Mouse (Mus musculus) thymus, postnatal 14 days (tissue): ENCODE results near the gene Galnt18.

Source experiments
- DNase-seq: peaks from one replicate; pipeline ENCODE4 v3.0.0; 2021

The Galnt18 gene

DNA sequence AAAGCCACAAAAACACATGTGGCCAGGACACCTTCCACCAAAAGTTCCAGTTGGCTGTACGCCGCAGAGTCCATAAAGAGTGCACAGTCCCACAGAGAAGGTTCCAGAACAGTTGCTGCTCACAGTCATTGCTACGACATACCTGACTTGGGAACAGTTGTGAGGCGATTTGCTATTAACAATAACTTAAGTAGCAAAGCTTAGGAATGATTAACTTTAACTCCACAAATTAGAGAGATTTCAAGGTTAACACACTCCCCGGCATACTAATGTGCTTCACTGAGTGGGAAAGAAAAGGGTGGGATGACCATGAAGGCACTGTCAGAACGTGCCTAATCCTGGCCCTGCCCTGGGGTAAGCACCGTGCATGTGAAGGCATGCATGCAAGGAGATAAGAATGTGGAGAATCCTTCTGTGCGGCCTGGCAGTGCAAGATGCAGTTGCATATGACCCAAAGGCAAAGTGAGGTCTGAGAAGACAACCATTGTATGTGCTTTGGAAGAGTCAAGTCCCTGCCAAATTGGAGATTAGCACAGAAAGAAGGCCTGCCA, 8.5 kb downstream of the Galnt18 start:
- no peak for DNase-seq

DNA sequence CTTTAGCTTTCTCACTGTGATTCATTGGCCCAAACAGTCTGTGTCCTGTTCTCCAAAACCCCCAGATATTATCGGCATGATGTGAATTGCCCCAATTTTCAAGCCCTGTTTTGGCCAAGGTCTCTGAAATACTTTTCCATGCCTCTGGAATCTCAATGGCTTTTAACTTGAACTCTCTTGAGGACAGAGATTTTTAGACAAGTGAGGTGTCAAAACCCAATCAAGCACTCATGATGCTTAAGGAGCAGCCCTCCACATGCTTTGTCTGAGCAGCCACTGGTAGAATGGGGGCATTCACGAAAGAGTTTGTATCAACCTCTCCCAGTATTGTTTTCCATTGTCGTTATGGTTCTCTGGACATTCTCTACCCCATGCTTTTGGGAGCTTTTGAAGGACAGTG, 9.2 kb downstream of the Galnt18 start:
- DNase-seq, result no peak

DNA sequence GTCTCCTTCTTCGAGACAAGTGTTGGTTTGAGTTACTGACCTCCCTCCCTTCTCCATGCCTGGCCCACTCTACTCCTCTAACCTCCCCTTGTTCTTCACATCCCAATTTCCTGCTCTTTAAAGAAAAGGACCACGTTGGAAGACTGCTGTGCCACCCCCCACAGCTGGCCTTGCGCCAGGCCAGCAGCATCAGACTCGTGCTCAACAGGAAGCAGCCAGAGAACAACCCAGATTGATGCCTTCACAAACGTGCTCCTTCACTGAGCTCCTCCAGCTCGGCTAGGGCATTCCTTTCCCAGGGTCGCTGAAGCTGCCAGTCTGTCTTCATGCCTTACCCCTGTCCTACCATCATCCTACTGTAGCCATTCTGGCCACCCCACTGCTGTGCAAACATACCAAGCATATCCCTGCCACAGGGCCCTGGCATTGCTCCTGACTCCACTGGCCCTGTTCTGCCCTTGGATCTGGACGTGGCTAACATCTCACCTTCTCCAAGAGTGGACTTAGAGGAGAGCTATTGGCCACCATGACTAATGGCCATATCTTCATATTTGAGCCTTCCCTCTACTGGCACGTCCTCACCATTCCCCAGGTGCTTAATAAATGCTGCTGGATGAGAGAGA, 13.5 kb downstream of the Galnt18 start:
- DNase-seq, result no peak

DNA sequence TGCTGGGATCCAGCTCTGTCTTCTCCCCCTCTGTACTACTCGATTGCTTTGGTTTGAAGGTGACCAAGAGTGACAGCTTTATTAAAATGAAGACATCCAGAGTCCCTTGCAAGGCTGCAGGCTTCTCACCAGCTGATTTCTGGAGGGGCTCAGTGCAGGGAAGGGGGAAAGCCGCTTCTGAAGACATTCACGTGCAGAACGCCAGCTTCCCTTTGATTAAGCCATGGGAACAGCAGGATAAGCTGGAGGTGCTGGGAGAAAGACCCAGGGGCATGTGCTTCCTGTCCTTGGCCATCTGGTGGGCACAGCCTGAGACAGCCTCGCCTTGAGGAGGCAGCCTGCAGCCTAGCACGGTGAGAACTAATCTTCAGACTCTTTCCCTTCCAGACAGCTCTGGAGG, 17.0 kb downstream of the Galnt18 start:
- DNase-seq, result no peak

DNA sequence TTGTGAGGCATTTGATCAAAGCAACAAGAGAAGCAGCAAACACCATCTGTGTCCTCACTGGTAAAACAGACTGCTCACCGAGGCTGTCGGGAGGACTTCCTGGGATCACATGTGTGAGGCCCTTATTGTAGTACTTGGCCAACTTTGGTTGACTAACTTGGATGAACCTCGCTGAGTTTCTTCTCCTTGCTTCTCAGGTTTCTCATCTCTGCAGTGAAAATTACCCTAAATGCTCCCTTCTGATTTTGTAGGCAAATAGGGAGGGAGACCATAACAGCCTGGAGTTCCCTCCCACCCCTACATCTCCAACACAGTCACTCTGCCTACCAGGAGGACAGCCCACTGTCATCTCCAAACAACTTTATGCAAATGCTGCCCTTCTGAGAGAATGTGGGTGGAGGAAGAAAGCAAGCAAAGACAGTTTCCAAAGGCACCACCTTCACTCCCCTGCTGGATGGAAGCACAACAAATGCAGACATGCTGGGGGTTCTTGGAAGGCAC, 31.2 kb downstream of the Galnt18 start:
- DNase-seq, result no peak

DNA sequence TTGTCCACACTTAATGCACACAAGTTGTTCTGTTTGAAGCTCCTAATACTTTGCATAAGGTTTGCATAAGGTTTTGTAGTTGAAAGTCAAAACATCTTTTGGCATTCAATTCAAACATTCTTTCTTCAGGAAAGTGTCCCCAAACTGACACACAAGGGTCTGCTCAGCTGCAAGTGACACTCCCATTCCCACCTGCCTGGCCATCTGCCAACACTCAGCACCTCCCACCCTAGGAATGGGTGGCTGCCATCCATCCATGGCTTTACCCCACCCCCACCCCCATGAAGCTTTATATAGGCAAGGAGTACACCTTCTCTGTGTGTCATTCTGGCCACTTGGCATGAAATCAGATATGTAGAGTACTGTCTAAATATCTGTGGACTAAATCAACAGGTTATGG, 35.0 kb downstream of the Galnt18 start:
- no peak for DNase-seq

DNA sequence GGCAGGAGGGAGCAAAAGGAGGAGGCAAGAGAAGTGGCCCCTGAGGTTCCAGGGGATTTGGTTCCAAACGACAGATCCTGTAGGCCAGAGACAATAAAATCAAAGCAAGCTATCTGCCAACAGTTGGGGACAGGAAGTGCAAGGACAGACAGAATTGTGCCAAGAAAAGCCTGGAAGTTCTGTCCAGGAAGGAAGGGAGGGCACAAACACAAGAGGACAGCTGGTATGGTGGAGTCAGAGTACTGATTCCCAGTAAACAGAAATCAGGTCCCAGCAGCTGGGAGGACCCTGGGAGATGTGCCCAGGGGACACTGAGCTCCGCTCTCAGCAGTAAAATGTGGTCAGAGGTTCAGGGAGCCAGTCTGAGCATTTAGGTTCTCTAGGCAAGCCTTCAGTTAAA, 38.2 kb downstream of the Galnt18 start:
- no peak for DNase-seq

DNA sequence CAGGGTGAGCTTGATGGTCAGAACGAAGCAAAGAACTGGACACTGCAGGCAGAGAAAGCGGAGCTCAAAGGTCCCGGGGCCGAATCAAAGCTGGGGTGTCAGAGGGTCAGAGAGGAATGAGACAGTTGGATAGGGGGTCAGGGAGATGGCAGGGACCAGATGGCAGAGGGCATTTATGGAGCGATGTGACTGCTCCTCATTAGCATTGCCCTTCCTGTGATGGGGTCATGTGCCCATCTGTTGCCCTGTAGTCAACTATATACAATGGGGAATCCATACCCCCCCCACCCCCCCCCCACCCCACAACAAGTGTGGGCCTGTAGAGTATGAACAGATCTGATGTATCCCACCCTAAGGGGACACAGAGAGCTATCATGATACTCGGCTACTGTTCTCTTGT, 39.7 kb downstream of the Galnt18 start:
- DNase-seq, result no peak

DNA sequence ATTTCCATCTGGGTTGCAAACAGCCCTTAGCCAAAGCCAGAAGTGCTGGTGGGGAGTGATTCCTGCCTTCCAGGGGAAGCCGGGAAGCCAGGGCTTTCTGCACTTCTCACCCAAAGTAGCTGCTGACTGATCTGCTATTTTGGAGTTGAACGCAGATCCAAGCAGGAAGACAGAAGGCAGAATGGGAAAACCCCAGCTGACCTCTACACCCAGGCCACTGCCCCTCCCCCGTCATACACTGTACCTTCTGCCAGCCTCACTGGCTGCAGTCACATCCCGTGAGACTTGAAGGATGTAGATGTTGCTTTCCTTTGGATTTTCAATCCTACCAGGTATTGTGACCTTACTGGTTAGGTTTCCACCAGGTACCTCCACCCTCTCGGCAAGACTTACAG, 40.4 kb downstream of the Galnt18 start:
- no peak for DNase-seq

DNA sequence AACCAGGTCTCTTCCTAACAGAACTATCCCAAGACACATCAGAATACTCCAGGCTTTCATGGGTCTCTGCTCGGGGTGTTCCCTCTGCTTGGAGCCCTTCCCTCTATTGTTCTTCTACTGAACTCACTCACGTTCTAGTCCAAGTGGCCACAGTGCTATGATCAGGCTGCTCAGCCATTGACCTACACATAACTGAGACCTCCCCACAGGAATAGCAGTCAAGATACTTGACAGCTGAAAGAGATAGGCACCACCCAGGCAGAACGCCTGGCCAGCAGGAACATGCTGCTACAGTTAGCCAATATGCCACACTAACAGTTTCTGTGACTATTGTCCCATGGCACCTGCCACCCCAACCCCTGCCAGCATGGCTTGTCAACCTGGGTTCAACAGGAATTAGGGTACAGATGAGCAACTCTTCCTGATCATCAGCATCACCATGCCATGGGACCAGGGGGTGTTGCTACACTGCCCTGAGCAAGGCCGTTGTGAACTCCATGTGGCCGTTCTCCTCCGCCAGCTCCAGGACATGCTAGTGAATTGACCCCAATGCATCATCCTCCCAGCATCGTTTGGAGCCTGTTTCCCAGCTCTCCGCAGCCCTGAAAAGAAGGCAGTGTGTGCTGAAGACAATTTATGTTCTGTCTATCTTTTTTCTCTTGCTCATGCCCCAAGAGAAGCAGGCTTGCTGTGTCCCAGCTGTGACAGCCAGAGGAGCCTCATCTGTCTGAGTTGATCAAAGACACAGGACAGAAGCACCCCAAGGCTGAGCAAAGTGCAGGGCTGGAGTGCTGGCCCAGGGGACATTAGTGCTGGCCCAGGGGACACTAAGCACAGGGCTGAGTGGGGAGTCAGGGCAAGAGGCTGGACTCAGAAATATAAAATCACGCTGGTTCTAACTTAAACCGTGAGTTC, 41.1 kb downstream of the Galnt18 start:
- DNase-seq, result no peak

DNA sequence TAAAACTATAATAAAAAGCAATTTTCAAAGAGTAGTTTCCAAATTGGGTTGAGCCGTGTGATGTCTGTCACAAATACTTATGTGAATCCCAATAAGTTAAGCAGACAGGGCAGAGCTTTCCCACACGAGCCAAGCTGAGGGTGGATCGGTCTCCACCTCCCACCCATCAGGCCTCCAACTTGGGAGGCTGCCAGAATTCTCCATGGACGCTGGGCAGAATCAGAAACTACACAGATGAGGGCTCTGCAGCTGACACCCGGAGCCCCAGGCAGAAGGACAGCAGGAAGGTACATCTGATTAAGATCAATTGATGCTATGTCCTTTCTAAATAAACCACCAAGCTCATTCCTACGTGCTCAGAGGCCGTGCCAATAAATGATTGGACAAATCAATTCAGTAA, 42.4 kb downstream of the Galnt18 start:
- DNase-seq, result no peak

DNA sequence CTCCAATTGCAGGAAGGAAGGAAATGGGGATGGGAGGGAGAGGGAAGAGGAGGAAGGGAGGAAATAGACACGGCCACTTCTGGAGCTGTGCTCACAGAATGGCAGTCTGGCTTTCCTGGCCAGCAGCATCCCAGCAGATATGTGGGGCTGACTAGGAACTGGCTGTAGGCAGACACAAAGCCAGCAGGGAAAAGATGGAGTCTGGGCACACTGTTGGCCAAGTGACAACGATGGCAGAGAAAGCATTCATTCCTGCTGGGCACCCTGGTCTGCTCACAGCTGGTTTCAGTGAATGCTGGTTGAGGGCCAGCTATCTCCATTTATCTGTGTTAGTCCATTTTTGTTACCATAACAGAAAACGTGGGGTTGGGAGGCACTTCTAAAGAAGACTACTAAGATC, 43.4 kb downstream of the Galnt18 start:
- no peak for DNase-seq

DNA sequence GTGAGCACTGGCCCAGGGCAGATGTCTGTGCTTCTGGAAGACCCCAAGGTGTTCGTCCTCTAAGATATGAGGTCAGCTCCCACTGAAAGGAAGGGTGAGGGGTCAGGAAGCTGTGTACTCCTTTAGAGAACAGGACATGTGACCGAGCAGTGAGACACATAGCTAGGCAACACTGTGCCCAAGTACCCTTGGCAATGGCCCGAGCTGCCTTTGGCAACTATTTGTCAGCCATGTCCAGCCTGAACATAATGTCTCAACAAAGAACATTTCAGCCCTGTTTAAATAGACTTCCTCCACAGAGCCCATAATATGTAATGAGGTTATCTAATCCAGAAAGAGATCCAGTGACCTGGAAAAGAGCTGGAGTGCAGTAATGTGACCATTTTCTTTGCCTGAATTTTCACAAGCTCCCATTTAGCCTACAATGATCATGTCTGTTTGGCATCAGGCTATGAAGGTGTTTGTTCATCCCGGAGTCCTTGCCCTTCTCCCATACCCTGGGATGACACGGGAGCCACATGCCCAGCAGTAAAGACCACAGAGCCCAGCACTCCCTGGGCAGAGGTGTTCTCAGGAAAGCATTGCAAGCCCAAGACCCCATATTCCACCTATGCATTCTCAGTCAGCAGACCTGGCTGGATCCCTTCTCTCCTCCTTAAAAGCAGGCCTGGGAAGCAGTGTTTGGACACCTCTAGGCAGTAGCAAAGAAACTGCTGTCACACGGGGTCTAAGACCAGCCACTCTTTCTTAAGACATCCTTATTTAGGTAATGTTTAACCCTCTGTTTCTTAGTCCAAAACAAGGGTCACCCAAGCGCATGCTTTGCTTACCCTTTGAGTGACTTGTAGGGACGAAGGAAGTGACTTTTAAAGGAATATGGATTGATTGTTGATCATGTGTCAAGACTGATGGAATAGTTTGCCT, 49.2 kb downstream of the Galnt18 start:
- no peak for DNase-seq

DNA sequence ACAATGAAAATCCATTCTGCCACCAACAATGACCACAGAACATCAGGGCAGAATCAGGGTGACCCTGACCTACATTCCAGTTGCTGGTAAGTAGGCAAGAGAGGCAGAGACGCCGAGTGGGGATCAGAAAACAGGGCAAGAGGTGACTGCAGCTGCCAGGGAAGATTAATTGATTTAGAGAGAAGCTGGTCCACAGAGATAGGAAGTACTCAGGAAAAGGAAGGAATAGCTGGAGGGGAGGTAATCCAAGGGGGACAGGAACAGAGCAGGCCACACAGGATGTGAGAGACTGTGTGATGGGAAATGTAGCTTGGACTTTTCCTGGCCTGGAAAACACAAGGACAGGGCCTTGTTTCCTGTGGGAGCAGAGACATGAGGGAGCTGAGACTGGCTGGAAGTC, 52.8 kb downstream of the Galnt18 start:
- DNase-seq, result no peak

DNA sequence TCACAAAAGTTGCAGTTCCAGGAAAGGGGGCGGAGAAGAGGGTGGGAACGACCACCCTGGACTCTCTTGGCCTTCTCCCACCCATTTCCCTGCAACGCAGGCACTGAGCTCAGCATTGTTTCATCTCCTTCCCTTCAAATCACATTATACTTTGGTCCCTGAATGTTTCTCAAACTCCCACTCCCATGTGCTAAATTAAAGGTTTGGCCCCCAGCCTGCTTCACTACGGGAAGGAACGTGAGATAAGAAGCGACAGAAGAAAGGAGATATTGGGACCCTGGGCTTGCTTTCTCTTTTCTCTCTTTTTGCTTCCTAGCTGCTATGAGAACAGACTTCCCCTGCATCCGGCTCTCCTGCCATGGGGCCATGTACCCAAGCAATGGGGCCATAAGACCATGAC, 55.0 kb downstream of the Galnt18 start:
- no peak for DNase-seq

DNA sequence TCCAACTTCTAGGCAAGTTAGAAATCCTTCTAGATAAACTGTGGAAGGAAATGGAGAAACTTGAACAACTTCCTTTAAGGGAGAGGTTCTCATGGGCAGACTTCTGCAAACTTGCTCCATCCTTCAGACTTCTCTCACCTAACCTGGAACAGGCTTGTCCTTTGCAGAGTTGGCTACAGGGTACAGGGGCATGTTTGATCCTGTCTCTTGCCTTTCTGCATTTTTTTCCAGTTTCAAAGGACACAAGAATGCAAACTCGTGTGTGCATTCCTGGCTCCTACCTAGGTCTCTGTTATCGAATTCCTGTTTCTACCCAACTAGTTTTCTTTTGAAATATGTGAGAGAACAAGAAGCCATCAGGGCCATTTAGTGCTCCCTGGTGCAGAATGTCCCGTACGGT, 55.8 kb downstream of the Galnt18 start:
- DNase-seq, result no peak

DNA sequence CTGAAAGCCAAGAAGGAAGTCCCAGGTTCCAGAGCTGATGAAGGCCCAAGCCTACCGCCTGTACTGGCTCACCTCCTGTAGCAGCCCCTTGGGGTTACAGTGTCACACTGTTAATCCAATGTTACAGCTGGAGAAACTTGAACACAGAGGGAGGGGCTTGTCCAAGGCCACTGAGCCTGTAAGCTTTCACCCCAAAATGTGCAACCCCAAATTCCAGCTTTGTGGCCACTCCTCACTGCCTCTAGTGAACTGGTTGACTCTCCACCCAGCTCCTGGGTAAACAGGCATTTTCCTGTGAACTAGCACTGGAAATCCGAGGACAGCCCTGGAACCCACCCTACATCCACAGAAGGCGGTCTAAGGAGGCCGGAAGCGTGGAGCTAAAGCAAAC, 58.5 kb downstream of the Galnt18 start:
- no peak for DNase-seq

DNA sequence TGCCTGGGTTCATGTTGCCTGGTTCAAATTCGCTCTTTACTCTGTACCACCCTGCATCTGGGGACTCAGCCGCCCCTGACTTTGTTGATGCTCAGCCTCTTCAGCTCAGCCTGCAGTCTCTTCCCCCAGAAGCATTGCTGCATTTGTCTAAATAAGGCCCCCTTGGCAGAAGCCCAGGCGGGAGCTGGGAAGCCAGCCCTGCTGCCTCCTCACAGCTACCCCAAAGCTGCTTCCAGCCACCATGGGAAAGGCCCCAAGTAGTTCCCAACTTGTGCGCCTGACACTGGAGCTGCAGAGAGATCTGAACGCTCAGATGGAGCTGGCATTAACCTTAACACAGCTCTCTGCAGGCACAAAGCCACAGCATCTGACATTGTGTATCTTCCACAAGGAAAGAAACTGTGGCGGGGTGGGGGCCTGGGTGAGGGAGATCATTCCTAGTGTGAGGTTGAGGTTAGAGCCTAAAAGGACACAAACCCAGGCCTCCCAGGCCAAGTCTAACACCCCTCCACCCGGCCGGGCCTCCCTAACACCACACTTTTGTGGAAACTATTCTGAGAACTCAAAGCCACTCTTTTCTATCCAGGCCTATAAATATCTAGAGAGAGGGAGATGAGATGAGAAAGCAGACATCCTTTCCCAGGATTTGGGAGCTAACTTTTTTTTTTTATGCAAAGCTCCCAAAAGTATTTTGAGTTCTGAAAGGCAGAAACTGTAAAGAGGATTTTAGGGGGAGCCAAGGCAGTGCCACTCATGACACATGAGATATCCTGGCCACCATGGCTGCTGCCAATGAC, 59.1 kb downstream of the Galnt18 start:
- DNase-seq, result no peak

DNA sequence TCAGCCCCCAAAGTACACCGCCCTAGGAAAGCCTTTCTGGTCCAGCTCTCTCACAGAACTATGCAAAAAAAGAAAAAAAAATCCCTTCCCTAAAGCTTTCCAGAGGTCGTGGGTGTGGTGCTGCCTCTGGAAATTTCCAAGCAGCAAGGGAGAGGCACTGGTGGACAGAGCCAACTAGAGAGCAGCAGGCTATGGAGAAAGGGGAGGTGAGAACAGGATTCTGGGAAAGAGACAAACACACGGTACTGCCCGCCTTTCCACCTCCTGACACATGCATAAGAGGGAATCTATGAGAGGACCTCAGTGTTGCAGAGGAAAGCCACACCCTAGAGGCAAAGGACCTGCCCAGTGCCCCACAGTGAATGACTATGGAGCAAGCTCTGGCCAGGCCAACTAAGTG, 60.9 kb downstream of the Galnt18 start:
- DNase-seq, result no peak

DNA sequence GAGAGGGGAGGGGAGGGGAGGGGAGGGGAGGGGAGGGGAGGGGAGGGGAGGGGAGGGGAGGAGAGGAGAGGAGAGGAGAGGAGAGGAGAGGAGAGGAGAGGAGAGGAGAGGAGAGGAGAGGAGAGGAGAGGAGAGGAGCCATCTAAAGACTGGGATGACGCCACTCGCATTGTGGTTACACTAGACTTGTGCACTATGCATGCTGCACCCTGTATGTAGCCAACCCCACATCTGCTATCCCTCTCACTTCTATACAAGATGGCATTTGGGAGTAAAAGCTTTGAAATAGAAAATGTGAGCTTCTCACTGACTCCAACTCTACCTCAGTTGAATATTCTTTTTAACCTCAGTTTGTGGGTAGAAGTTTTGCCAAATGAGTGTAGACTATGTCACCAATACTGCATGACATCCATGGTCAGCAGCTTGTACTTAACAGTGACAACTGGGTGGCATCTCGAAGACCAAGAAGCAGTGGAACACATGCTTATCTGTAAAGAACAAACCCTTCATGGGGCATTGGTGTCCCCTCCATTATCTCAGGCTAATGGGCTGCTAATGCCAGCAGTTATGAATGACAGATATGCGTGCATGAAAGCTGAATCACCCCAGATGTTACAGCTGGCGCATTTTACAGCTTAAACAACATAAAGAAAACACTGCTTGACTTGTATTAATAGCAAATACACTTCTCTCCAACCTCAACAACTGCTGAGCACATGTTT, 65.0 kb downstream of the Galnt18 start:
- no peak for DNase-seq

DNA sequence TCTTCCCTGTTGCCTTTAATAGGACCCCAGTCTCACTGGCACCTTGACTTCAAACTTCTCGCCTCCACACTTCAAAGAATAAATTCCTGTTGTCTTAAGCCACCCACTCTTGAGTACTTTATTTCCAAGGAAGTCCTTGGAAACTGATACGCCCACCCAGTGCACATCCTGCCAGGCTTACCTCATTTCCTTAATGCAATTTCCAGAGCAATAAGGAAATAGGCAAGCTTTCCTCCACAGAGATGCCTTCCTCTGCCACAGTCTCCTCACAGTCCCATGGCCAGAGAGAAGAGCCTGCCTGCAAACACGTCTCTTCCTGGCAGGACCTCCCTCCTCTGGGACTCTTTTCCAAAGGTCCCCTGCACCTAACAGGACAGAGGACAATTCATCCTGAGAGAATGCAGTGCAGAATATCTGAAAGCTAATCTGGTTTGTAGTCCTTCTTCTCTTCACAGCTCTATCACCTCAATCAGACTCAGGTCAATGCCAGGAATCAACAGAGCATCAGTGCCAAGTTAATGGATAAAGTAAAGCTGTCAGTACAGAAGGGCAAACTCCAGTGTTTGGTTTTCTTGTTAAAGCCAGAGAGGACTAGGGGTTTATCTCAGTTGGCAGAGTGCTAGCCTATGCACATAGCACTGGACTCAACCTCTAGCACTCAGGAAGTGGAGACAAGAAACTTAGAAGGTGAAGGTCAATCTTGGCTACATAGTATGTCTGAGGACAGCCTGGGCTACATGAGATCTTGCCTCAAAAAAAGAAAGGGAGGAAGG, 65.8 kb downstream of the Galnt18 start:
- DNase-seq, result no peak
